Mouse (Mus musculus): ENCODE results near the gene Gm9918.

DNA sequence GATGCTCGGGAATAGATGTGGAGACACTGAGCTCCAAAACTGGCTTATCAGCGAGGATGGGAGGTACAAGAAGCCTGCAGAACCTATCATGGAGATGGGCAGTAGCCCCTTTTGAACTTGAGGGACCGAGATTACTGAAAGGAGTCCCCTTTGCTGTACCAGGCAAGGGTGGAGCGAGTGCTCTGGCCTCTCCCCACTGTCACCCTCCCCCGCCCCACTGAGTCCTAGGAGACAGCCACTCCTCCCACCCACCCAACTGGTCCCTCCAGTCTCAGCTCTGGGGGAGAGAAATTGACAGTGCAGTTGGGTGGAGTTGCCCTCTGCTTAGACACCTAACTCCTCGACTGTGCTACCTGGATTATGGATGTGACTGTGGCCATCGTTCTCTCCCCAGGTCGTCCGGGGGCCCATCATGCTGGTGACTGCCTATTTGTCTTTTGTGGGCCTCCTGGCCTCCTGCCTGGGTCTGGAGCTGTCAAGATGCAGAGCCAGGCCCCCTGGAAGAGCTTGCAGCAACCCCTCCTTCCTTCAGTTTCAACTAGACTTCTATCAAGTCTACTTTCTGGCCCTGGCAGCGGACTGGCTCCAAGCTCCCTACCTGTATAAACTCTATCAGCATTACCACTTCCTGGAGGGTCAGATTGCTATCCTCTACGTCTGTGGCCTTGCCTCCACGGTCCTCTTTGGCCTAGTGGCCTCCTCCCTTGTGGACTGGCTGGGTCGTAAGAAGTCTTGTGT lies 9.6 kb downstream of the Gm9918 start:
- no peak for TF ChIP-seq CTCF (IDR thresholded peaks at IDR 0.05; ENCODE audit: low read depth, low read length)
- no peak for TF ChIP-seq POLR2A (IDR thresholded peaks at IDR 0.05; ENCODE audit: borderline replicate concordance, low read depth, low read length)
